Mouse (Mus musculus) lung, postnatal 10 days (tissue): ENCODE measurements around the gene Ptprj.
"Not testable (repeated sequence)": the region's sequence is repeated elsewhere in the genome, so short reads cannot be mapped to it uniquely, and the experiment has no call there.

Experiments used
- DNase-seq: peaks from one replicate; pipeline ENCODE4 v3.0.0; 2021

Gene Ptprj

DNA sequence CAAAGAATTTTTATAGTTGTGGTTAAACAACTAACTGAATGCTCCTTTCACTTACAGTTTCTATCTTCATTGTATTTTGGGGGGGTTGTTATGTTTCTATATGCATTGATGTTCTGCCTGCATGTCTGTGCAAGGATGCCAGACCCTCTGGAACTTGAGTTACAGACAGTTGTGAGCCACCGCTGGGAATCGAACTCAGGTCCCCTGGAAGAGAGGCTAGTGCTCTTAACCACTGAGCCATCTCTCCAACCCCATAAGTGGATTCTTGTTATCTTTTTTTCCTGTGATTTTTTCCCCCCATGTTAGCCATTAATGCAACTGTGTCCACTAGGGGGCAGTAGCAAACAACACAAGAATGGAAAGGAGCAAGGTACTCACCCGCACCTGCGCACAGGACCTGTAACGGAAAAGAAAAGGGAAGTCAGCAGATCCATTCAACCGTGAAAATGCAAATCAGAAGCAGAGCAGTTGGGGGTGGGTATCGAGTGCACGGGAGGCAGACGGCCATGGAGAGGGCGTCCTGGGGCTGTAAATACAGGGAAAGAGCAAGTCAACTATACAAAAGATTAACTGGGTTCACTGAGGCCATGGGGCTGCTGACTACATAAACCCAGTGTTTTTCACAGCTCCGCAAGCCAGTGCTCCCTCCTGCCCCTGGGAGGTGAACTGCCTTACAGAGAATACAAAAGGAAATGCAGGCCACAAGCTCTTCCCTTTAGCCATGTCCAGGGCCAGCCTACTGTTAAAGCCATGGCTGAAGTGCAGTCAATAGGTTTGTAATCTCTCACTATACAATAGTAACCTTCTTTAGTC, 105.6 kb downstream of the Ptprj start:
- peak; percentile 88 for DNase-seq

DNA sequence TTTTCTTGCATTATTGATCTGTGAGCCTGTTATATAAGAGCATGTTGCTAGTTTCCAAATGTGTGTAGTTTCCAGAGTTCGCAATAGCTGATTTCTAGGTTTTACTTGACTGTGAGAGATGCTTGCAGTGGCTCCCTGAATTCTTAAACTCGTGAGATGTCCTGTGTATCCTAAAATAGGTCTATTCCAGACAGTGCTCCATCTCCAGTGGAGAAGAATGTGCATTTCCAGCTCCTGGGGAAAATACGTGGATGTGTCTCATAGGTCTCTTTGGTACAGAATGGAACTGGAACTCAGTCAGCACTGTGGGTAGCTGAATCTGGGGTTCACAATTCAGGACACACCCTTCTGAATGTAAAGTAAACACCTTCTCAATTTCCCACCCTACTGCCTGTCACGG, 107.7 kb downstream of the Ptprj start:
- no peak for DNase-seq

DNA sequence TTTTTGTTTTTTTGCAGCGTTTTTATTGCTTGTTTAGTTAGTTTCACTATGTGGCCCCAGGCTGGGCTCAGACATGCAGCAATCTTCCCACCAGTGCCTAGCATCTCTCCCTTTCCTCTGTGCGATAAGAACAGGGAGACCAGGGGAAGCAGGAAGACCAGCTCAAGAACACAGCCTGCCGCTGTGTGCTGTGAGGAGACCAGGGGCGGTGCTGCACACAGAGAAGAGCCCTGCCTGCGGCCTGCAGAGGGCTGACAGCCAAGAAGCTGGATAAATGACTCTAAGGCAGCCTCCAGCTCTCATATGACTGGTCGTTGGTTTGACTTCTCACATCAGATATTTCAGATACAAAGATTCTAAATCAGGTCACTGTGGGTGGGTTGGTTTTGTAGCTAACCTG, 110.3 kb downstream of the Ptprj start:
- DNase-seq: peak; percentile 18

DNA sequence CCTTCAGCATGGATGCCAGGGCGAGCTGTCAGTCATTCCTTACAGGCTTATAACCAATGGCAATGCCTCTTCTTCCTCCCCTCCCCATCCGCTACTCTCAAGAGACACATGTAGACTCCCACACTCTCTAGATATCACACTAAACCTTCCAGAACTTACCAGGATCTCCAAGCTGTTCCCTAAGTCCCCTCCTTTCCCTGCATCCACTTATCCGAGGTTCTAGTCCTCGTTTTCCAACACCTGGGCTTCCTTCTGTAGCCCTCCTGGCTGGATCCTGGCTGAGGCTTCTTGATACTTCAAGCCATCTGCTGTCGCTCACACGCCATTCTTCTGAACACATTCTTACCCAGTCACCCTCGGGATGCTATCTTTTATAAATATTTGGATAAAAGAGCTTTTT, 114.0 kb downstream of the Ptprj start:
- no peak for DNase-seq

DNA sequence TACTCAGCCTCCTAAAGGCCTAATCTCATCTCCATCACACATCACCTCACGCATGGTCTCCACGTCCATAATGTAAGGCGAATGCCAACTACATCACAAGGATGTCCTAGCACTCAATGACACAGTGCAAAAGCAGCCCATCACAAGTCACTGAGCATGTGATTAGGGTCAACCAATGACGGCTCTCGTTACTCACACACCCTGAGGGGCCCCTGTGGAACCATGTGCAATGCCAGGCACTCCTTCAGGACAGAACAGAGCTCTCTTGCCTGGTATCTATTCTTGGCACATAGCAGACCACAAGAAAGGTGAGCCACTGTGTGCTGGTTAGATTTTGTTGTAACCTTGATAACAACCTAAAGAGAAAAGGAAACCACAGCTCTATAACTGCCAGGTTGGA, 116.7 kb downstream of the Ptprj start:
- DNase-seq: no peak

DNA sequence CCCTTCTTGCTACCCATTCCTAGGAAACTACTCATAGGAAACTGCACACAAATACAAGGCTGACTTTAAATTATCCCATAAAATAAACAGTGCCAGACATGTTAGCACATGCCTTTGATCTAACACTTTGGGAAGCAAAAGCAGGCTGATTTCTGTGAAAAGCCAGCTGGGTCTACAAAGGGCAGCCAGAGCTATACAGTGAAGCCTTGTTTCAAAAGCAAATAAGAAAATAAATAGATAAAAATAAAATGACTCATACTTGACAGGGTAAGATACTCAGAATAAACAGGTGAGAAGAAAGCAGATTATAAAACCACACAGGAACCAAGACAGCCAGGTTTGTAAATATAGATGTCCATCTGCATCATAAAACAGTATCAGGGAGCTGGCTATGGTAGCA, 118.2 kb downstream of the Ptprj start:
- no peak for DNase-seq

DNA sequence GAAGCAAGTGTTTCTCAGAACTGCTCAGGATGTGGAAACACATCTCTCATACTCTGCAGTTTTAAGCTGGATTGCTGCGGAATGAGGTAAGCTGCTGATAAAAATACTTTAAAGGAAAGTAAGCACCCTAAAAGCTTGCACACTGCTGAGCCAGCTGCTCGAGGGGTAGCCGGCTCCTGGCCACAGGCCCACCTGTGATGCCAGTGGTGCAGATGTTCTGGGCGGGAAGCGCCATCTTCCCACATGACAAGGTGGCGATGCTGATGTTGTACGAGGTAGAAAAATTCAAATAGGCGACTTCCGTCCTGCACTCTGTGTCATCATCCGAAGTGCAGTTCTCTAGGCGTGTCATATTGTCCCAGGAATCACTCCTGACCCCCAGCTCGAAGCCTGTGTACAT, 122.5 kb downstream of the Ptprj start:
- no peak for DNase-seq

DNA sequence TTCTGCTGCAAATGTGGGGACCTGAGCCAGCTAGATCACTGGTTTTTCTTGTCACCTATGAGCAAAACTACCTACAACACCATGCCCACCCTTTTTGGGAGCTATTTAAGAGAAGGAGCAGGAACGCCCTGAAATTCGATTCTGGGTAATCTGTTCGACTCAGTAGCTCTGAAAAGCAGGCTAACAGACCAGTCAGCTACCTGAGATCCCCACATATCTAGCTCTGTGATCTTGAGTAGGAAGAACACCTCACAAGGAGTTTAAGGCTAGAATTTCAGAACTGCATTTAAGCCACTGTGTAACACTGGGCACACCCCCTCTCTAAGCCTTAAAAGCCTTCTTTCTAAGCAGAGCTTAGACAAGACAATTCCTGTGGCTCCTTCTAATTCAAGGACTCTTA, 128.1 kb downstream of the Ptprj start:
- no peak for DNase-seq

DNA sequence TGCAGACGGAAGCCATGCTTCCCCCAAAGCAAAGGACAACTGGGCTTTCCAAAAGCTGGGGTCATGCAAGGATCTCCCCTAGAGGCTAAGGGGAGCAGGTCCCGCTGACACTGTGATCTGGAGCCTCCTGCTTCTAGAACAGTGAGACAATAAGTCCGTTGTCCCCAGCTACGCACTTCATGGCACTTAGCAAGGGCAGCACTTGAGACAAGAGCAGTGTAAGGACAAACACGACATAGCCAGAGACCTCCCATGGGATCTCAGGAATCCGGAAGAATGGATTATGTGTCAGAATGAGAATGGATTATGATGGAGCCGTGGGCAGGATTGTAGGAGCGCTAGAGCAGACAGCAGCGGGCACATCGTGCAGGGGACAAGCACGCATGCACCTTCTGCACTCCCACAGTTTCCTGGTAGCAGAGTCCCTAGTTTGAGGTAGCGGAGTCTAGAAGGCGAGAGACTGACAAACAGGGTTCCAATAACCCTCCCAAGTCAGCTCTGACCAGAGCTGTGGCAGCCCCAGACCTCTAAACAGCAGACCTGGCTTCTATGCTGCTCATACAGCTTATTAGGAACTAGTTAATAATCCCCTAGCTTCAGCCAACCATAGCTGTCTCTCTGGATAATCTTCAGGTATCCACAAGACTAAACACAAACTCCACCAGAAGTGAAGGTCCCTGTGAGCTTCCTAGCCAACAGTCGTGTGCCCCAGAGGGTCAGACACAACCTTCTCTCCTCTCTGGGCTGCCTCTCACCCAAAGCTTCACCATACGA, 131.3 kb downstream of the Ptprj start:
- DNase-seq: peak; percentile 8

DNA sequence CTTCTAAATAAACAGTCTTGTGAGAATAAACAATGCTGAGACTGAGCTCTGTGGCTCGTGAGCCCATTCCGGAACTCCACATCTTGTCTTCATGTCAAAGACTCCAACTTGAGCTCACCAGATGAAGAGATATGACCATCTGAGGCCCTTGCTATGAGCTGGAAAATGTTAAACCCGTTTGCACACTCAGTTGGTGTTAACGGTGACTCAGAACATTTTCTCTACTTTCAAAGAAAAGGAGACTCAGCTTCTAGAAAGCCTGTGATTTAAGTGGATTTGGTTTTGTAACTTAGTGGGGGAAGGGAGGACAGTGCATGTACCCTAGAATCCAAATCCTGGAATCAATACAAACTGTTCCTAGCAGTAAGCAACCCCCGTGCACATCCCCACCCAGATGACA, 136.6 kb downstream of the Ptprj start:
- DNase-seq: no peak

DNA sequence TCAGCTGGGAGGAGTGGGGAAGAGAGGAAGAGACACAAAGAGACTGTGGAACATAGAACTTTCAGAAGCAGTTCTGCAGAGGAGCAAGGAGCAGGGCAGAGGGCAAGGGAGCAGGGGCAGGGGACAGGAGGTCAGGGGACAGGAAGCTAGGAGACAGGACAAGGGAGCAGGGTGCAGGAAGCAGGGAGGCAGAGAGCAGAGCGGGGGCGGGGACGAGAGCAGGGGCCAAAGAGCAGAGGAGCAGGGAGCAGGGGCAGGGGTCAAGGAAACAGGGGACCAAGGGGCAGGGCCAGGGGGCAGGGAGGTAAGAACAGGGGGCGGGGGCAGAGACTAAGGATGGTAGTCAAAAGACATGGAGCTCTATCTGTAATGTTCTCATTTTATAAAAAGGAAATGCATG, 138.6 kb downstream of the Ptprj start:
- not testable (repeated sequence) for DNase-seq

DNA sequence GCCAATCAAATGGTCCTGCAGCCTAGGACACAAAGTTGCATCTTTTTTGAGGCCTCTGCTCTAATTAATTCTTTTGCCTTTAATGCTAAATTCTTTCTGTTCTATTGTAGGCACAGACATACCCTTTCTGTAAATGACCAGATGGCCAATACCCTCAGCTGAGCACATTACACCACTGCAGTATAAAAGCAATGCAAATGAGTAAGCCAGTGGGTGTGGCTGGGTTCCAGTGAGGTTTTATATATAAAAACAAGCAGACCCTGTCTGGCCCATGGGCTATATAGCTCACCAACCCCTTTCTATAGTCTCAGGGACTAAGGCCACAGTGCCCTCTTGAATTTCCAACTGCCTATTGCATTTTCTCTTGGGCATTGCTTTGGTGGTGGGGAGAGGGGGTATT, 140.3 kb downstream of the Ptprj start:
- DNase-seq: not testable (repeated sequence)

DNA sequence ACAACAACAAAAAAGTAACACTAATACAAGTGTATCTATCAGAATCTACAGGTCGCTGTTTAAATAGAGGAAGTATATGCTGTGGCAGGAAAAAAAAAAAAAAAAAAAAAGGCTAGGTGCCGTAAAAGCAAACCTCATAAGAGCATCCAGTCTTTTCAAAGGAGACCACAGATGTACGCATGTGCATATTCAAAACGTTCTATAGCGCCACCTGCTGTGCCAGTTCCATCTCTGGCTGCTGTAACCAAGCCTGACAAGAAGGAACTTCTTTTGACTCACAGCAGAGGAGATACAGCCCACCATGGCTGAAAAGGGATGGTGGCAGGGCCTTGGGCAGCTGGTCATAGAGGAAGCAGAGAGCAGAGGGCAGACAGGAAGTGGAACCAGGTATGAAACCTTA, 143.0 kb downstream of the Ptprj start:
- not testable (repeated sequence) for DNase-seq

DNA sequence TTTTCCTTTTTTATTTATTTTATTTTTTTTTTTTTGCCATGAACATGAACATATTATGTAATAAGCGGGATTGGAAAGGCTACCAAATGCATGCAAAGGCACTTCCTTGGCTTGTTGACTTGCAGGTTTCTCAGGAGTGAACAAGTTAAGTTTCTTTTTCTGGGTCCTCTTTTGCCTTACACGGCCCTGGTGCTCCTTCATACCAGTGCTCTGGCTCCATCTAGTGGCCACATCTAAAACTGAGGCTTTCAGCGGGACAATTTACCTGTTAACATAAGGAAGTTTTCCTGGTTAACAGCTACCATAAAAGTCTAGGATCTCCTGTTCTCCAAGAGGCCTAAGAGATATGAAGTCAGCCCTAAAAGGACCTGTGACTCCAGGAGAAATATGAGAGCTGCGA, 150.7 kb downstream of the Ptprj start:
- not testable (repeated sequence) for DNase-seq

DNA sequence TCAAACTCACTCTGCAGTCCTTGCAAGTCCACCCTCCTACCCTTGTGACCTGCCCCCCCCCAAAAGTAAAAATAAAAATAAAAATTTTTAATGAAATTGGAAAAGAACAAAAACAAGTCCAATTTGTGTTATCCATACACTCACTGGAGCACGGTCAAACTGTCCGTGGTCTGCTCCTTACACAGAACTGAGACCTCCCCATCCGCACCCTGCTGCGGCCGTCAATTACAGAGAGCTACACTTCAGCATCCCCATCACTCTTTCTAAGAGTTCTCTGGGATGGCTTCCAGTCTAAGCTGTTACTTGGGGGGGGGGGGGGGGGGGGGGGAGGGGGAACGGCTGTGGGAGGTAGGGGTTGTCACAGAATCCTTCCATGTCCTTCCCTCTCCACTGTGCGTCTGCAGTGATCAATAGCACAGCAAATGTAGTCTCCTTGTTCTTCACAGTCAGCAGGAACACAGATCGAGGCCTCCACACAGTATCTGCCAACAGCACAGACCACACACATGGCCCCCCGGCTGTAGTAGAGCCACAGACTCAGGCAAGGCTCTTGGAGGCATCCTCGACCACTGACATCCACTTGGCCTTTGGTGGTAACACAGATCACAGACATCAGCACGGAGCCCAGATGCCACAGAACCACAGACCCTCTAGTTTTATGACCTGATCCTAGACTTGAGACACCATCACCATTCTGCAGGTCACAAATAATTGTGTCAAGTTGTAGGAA, 151.3 kb downstream of the Ptprj start:
- not testable (repeated sequence) for DNase-seq

DNA sequence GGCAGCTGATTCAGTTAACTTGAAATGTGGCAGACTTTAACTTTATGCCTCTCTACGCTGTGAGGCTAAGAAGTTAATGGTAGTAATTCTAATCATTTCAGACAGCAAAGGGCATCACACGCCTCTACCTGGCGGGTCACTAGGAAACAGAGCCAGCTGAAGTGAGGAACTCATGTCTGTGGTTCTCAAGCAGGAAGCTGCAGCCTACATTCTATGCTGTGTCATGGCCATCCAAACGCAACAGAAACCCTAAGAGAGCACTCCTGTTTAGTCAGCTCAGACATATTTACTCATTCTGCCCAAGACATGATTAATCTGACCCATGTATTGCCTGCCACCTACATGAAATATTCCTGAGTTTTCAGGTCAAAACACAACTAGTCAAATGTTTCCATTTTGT, 155.5 kb downstream of the Ptprj start:
- DNase-seq: not testable (repeated sequence)

DNA sequence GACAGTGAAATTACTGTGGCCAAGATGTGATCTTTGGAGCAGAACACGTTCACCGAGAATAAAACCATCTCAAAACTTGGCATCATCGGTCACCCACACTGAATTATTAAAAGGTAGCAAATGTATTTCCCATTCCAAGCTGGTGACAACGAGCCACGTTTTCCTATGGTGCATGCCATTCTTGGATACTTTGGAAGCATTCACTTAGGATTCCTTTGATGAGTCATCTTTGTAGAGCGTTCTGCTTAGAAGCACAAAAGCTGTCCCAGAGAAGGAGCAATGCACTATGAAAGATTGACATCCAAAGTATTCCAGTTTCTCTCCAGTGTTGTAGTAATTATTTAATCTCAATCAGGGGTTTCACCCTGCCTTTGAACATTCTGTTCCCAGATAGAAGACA, 158.2 kb downstream of the Ptprj start:
- not testable (repeated sequence) for DNase-seq

DNA sequence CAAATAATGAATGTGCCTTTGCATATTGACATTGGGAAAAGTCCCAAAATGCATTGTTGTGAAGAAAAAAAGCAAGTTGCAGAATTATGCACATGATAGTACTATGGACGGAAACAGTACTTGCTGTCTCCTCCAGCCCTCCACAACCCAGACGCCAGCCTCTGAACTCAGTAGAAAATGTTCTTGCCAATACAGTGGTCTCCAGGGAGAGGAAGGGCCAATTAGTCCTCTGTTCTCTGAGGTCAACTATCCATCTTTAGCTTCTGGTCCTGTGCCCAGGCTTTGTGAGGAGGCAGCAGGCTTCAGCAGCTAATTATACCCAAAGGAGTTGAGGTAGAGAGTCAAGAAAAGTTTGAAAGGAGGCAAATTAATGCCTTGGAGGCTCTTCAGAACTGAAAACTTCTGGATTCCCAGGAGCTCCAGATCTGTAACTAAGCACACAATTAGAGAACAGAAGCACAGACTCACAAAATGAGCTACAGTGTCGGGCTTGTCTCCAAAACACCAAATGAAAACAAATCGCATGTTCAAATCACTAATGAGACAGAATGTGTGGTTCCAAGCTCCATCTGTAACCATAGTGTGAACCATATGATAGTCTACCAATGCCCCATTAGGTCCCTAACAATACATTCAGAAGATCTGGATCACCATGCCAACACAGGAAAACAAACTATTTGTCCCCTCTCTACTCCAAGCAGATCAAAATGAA, 166.2 kb downstream of the Ptprj start:
- DNase-seq: not testable (repeated sequence)

DNA sequence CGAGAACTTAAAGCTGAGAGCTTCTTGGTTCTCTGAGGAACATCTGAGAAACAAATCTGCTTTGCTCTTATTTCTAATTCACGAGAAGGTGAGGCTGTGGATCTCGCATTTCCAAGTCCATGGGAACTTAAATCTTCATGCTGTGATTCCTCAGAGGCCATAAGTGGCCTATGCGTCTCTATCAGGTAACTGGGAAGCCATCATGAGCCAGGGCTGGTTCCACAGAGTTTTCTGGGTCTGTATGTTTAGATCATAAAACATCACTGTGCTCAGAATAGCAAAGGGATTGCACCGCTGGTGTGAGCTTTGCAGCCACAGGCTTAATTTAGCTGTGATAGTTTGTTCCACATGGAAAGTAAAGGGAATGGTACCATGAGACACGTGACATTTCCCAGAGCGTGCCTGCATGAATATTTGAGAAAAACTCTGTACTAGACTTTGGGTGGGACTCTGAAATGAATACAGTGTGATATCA, 181.8 kb downstream of the Ptprj start, which contains the start of gene Olfr1274-ps:
Gene Olfr1274-ps (plus strand): TSS at position 51 of the 475 bp plus-strand sequence.
- DNase-seq: not testable (repeated sequence)
